Mouse (Mus musculus) Muller cell, postnatal 12 days (primary cell): ENCODE measurements at regions not wholly inside any gene's neighbourhood (a gene's known extent, or its start where the extent isn't known, plus 50 kb on each side); places are given as distances from the start of the nearest gene placed in this dataset.

Experiments used
- DNase-seq: peaks from one replicate; pipeline ENCODE4 v3.0.0-alpha.2; 2015; ENCODE audit errors: inconsistent ontology term

DNA sequence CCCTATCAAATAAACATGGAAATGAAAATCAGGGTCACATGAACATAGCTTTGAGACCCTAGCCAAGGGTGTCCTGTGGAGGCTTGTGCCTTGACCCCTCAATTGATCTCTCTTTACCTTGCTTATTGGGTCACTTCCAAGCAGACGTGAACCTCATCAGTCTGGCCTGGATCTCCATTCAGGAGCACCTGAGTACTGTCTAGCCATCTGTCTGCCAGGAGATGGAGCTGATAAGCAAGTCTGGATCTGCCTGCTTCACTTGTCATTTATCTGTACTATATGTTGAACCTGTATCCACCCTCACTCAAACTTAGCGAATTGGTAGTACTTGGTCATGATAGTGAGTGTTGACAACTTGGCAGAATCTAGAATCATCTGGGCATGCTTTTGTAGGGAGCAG is 58.2 kb upstream of the Cacnb2 start:
- DNase-seq: no peak

DNA sequence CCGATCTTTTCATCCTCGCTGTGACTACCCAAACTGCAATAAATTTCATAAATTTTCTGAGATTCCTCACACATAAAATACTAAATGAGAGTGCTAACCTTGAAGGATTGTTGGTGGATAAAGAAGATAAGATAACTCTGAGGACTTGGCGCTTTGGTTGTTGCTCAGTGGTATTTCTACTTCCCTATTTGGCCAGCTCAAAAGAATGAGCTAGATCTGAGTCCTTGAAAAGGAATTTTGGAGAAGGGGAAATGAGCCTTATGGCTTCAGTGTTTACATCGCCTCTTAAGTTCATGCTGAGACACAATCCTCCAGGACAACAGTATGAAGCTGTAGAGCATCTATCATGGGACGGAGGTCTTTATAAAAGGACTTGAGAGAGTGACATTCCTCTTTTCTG is 54.2 kb upstream of the Cacnb2 start:
- no peak for DNase-seq

DNA sequence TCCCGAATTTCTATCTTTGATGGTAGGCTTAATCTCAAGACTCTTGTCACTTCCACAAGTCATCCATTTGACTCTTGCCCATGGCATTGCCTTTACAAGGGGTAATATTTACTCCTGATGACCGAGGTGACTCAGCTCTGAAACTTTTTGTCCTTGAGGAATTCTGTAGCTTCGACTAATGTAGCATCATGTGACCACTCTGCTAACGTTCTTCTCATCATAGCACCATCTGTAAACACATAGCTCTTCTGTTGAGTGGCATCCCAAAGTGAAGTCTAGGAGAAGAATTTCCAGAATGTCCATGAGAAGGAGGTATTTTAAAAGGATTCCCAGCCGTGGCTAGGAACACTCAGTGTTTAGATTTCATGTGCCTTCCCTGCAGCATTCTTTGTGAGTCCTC is 53.3 kb upstream of the Cacnb2 start:
- DNase-seq: peak; percentile 44

DNA sequence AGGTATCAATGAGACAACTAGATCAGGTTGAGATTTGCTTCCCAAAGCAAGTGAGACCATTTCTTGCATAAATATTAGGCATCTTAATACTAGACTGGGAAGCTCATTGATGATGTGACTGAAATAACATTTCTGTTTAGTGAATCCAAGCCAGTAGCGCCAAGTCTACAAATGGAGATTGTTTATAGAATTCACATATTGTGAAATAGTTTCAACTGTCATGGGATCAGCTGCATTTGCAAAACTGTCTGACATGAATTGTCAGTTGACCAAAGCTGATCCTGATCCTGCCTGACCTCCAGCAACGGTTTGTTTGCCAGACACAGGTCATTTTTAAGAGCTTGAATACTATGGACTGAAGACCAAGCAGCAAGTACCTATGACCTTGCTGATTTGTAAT is 52.1 kb upstream of the Cacnb2 start:
- no peak for DNase-seq
